Mouse (Mus musculus) C2C12 (cell line): ENCODE results near the gene Stac3.

Experiments
- CTCF ChIP-seq: IDR thresholded peaks from one replicate; pipeline ENCODE4 v1.5.1; 2011; ENCODE audit not compliant: control insufficient read depth, insufficient read depth, insufficient read length
- MAX ChIP-seq: IDR thresholded peaks from one replicate; pipeline ENCODE4 v1.6.1; 2011; ENCODE audit warnings: mild to moderate bottlenecking, control low read depth
- MYOG ChIP-seq: IDR thresholded peaks from one replicate; pipeline ENCODE4 v1.6.1; 2011; ENCODE audit not compliant: control insufficient read depth, insufficient read length; ENCODE audit errors: extremely low read depth
- USF1 ChIP-seq: IDR thresholded peaks from one replicate; pipeline ENCODE4 v1.6.1; 2011; ENCODE audit warnings: low read depth, mild to moderate bottlenecking, control low read depth, moderate library complexity

DNA sequence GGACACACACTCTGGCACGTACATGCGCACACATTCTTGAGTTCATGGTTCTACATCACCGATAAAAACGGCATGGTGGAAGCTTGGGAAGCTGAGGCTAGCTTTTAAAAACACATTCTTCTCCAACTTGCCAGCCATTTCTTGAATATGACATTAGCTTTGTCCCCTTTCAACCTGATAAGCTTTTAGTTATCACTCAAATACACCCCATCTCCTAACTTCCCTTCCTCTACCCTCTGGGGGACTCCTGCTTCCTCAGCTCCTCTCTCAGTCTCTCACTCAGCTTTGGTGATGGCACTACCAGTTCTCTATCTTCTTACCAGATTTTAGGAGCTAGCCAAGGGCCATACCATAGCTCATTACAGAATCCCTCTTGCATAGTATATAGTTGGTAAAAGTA lies 26.3 kb upstream of the Stac3 start:
- TF ChIP-seq CTCF (no peak), MAX (no peak), MYOG (no peak), USF1 (no peak)
